Mouse (Mus musculus) WW6 (cell line): ENCODE measurements at regions not wholly inside any gene's neighbourhood (a gene's known extent, or its start where the extent isn't known, plus 50 kb on each side); places are given as distances from the start of the nearest gene placed in this dataset.

ENCODE experiments used
- DNase-seq: peaks from one replicate; pipeline ENCODE4 v3.0.0-alpha.2; 2013; ENCODE audit warnings: low read depth, low spot score

DNA sequence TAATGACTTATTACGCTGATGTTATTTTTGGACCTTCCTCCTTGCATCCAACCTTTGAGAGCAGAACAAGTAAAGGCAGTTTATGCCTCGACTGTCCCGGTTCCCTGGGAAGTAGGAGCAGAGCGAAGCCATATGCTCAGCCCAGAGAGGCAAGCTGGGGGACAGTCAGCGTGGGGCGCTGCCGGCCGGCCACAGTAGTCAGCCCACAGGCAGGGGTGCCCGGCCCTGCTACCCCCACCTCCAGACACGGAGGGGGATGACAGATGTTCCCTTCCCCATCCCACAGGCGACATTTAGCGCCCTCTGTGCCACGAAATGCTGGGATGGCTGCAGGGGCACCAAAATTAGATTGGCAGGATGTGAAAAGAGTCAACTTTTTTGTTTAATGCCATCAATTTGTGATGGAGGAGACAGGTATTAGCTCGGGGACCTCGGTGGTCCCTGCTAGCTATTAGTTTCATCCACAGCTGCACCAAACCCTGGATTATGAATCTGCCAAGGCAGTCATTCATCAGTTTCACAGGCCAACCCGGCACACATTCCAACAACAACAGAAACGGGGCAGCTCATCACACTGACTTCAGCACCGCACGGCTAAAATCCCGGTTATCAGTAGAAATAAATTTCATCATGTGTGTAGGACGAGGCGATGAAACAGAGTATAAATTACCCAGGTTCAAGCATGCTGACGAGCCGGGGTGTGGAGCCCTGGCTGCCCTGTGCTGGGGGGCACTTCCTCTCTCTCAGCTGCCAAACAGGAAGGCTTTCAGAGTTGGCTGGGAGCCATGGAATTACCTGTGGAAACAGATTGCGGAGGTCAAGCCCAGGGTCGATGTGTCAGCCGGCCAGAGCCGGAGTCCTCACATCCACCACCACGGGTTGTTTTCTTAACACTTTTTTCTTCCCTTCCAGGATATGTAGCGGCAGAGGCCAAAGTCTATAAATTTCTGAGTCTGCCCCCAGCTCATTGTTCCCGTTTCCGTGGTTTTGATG is 392.3 kb upstream of the Mgmt start:
- DNase-seq = no peak

DNA sequence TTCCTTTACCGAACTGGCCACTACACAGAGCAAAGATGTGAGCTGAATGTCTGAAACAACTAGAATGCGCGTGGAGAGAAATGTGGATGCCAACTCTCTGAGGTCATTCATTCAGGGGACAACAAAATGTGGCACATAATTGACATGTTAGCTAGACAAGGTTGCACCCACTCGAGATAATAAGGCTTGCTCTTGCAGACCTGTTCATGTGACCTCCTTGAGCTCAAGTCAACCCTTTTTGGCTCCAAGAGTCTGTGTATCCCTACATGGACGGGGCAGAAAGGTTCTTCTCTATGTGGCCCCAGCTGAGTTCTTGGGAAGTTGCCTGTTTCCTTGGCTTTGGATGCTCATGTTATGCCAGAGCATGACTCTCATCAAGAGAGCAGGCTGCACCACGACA is 383.0 kb upstream of the Mgmt start:
- no peak for DNase-seq

- no peak for DNase-seq
These were observed 379.0 kb upstream of the Mgmt start for GRCm38 (mm10) chr7:136515376-136515775.

- DNase-seq = no peak
These were observed 368.6 kb upstream of the Mgmt start for GRCm38 (mm10) chr7:136525821-136526220.

DNA sequence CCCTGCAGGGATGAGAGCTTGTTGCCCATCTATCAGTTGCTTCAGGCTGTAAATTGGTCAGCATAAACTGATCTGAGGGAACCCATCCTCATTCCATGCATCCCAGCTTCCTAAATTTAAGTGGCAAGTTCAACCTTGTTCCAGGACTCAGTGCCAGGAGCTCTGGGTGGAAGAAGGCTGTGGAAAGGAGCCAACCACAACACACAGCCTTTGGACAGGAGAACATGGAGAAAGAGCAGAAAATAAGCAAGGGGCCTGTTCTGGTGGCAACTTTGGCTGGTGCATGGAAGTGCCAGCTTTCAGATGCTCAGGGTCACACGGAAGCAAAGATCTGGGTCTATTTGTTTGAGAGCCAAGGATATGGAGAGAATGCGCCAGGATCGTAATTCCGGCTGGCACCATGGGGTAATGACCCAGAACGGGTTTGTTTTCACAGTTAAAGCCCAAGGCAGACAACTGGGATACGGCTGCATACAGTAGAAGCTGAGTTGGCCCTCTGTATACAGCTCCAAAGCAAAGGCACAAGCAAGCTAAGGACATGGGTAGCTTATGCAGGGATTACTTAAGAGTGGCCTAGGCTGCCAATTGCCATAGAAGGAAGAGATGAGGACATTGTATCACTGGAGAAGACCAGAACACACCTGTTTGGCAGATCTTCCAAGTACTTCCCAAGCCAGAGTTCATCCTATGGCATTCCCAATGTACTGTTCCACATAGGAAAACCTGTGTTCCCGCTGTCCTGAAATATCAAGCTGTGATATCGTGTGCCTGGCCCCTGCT is 364.2 kb upstream of the Mgmt start:
- DNase-seq = no peak

- DNase-seq = no peak
These were observed 363.1 kb upstream of the Mgmt start for GRCm38 (mm10) chr7:136531301-136531700.

- DNase-seq = no peak
These were observed 352.3 kb upstream of the Mgmt start for GRCm38 (mm10) chr7:136541876-136542655.

- DNase-seq = no peak
These were observed 351.5 kb upstream of the Mgmt start for GRCm38 (mm10) chr7:136542896-136543295.

GRCm38 (mm10) chr7:136547837-136548236 is 346.6 kb upstream of the Mgmt start:
- no peak for DNase-seq

GRCm38 (mm10) chr7:136556436-136556835 is 338.0 kb upstream of the Mgmt start:
- DNase-seq = no peak

DNA sequence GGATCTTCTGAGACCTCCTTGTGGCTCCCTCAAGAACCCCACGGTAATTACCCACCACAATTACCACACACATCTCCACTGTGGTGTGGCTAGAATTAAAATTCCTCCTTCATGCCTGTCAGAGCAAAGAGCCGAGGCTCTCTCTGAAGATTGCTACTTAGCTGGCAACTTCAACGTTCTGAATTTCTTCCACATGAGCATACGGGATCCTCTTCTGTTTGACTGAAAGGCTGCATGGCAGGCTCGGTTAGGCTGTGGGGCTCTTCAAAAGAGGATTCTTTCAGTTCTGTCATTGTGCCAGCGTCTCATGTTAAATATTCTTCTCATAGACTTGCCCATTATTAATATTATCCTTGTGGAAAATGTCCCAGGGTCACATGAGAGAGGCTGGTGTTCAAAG is 334.9 kb upstream of the Mgmt start:
- no peak for DNase-seq

DNA sequence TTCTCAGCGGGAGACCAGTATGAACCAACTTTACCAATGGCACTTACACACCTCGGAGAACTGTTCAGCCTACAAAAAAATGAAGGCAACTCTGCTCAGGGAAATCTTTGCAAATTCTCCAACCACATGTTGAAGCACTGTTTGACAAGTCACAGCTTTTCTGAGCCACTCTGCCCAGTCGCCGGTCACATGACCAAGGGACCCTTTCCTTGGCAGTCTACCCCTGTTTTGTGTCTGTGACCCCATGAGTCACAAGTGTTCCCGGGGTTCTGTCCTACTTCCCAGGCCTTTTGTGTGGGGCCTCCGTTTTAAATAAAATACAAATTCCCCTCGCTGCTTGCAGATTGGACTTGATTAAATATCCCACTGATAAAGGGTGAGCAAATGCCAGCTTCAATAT is 323.5 kb upstream of the Mgmt start:
- no peak for DNase-seq

DNA sequence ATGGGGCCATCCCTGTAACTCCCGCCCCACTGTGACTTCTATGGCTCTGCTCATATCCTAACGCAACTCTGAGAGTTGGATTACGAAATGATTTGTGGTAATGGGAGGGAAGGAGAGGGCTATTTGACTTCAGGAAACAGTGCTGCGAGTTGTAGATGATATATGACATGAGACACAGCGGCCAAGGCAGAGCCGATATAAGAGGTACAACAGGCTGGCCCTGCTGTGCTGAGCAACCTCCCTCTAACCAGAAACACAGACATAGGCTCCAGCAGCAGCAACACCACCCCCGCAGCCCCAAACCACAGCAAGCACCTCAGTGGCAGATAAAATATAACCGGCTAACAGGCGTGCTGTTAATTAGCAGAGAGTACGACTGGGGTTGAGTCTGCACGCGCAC is 312.5 kb upstream of the Mgmt start:
- no peak for DNase-seq

- no peak for DNase-seq
These were observed 310.1 kb upstream of the Mgmt start for GRCm38 (mm10) chr7:136584361-136584760.

DNA sequence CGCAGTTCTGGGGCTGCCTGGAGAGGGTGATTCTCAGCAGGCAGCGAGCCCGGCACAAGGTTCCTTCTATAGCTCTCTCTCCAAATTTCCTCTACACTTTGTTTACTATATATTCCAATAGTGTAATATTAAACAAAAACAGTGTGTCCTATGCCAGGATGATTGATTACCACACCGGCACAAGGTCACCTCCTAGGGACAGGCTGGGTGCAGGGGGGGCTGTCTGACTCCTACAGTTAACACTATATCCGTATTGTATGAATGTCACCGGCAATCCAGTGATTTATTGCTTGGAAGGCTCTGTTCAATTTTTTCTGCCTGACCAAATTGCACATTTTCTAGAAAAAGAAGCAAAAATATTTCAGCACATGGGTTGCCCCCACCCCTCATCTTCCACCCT is 305.9 kb upstream of the Mgmt start:
- no peak for DNase-seq

DNA sequence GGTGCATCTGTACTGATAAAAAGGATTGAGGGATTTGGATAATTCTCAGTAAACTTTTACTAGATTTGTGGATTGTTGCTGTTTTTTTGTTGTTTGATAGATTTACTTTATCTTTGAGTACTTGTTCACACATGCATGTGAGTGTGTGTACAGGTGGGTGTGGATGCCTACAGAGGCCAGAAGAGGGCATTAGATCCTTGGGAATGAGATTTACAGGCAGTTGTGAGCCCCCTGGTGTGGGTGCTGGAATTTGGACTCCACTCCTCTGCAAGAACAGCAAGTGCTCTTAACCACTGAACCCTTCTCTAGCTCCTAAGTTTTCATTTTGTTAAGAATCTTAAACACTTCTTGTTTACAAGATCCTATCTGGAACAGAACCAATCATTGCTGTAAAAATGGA is 303.5 kb upstream of the Mgmt start:
- no peak for DNase-seq

- no peak for DNase-seq
These were observed 286.9 kb upstream of the Mgmt start for GRCm38 (mm10) chr7:136607278-136608120.

GRCm38 (mm10) chr7:136613496-136613895 is 280.9 kb upstream of the Mgmt start:
- DNase-seq = no peak

DNA sequence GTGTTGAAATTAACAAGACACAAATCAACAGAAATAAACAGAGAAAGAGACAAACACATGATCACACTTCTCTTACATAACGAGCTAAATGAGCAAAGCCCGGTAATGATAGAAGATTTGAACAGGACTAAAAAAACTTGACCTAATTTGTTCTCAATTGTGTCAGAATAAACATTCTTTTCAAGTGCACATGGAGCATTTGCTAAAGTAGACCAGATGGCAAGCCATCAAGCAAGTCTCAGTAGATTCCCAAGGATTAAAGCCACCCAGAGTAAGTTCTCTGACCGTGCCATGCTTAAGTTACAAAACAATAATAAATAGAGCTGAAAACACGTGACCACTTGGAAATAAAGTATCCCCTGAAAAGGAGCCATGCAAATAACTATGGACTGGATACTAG is 269.9 kb upstream of the Mgmt start:
- DNase-seq = no peak

DNA sequence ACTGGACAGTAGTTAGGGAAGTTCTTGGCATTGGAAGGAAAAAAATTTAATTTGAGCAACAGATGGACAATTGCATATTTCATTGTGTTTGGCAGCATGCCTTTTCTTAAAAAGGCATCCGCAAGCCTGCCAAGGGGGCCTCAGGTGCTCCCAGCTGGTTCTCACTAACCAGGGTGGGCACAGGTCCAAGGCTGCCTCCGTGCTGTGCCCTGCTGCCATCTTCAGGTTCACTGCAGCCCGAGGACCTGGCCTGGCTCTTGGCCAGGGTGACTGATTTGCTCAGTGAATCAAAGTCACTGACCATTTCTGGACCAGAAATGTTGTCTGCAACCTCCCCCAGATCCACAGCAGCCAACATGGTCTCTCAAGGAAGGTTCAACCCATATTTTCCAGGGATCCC is 263.3 kb upstream of the Mgmt start:
- DNase-seq = no peak

DNA sequence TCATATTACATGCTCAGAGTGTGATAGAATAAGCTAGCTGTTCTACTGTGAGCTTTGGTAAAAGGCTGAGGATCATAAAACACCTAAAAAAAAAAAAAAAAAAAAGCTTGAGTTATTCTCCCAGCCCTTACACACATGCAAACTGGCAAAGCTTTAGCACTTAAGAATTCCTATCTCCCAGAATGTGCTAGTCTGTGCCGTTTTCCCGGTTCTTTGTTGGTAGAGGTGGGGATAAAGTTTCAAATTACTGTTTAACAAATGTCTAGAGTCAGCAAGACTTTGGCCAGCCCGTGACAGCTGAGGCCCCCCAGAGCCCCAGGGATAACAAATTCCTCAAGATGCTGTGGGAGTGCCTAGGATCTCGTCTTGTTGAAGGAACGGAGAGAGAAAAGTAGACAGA is 254.3 kb upstream of the Mgmt start:
- DNase-seq = no peak
